Mouse (Mus musculus) B cell, adult 67 days (primary cell): Measurements from ENCODE around the gene Nt5dc3. TPM values are rescaled to one million over a fixed set of nuclear protein-coding genes. Genes with fewer than 3 reads are reported as not detected.

Experiments used
- total RNA-seq, 2 experiments: library from RNA; stranded (reverse); gene quantifications; 4 replicates each; pipeline ENCODE4 v1.2.4; 2023

The Nt5dc3 gene
- 10 to 100 TPM; 12.0 to 17.6 TPM for total RNA-seq

GRCm38 (mm10) chr10:86778398-86779116 lies at the start of gene Nt5dc3:
TSS of gene Nt5dc3 (plus strand) at chr10:86779005.

DNA sequence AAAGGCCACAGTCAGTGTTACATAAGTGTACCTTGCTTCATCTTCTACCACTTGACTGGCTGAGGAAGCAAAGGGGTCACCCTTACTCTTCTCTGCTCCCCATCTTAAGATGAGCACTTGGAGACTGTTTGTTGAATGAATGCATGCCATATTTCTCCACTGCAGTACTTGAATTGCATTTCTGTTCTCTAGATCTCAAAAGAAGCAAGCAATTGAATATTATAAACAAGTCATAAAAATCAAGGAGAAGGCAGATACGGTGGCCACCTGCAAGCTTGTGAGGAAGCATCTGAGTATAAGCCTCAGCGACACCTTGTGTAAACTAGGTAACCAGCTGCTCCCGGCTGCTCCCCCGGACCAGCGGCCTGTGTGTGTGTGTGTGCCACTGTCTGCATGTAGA lies 15.1 kb upstream of the Nt5dc3 start, which contains the start of gene Gm49358:
Gene Gm49358, plus strand, starts transcription at position 301 of the 400 bp plus-strand sequence.

Other genes starting within 250 kb of the Nt5dc3 start
- gene Hsp90b1, start 73.5 kb upstream of the Nt5dc3 start, total RNA-seq, result 100 to 1,000 TPM; 320 to 444 TPM
- gene Ttc41, start 73.2 kb upstream of the Nt5dc3 start, total RNA-seq, result 1 to 10 TPM; 2.1 to 2.4 TPM
- gene Gm49358, start 15.0 kb upstream of the Nt5dc3 start, total RNA-seq, result 1 to 10 TPM in 1 of 2 experiments, under 1 TPM in 1; 0.77 to 6.2 TPM
- under 1 TPM; 0.33 to 0.55 TPM for gene Stab2, start 229.0 kb downstream of the Nt5dc3 start, total RNA-seq